Mouse (Mus musculus): ENCODE results near the gene Adar.

The Adar gene

GRCm38 (mm10) chr3:89714359-89715206 is at the start of gene Adar:
Gene Adar, plus strand, starts transcription at chr3:89715022.
- DNase-seq (ENCODE audit: low read depth, low spot score) = peak; percentile 83

GRCm38 (mm10) chr3:89667131-89667530 is 47.7 kb upstream of the Adar start:
- DNase-seq (ENCODE audit: low read depth, low spot score) = no peak

DNA sequence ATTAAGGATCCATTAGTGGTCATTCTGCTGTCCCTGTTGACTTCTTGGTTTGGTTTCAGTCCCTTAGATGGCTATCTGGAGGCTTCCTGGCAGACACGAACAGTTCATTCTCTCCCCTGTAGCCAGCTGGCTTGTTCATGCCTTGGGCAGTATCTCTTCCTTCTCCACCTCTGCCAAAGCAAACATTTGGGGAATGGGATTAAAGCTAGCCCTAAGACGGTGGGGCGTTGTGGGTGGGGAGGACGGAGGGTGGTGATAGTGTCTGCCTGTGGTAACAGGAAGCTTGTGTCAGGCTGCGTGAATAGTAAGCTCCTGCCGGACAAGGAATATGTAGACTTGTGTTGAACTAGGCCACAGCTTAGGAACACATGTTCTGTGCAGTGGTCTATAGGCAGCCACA is 43.5 kb upstream of the Adar start:
- DNase-seq (ENCODE audit: low read depth, low spot score) = no peak

GRCm38 (mm10) chr3:89672573-89673317 is 42.1 kb upstream of the Adar start:
- no peak for DNase-seq (ENCODE audit: low read depth, low spot score)

DNA sequence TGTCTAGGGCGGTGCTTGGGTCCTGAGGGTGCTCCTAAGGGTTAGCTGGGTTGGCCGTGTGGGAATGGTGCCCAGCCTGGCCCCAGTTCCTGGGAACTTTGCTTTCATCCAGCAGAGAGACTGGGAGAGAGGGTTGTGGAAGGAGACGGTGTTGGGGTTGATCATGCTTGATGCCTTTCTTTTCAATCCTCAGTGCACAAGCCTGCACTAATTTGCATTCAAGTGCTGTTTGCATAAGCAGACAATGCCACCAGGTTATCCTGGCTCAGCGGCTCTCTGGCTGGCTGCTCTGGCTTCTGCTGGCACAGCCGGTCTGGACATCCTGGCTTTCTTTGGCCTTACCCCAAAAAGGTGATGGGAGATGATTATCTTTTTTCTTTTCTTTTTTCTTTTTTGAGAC is 37.2 kb upstream of the Adar start:
- DNase-seq (ENCODE audit: low read depth, low spot score) = no peak

- DNase-seq (ENCODE audit: low read depth, low spot score) = no peak
These were observed 28.8 kb upstream of the Adar start for GRCm38 (mm10) chr3:89686031-89686430.

- peak; percentile 77 for DNase-seq (ENCODE audit: low read depth, low spot score)
These were observed 25.9 kb upstream of the Adar start for GRCm38 (mm10) chr3:89688694-89689581.

GRCm38 (mm10) chr3:89691776-89692175 is 23.0 kb upstream of the Adar start:
- no peak for DNase-seq (ENCODE audit: low read depth, low spot score)

GRCm38 (mm10) chr3:89696152-89696821 is 18.5 kb upstream of the Adar start:
- DNase-seq (ENCODE audit: low read depth, low spot score) = peak; percentile 63

GRCm38 (mm10) chr3:89698958-89699357 is 15.9 kb upstream of the Adar start:
- DNase-seq (ENCODE audit: low read depth, low spot score) = no peak

- no peak for DNase-seq (ENCODE audit: low read depth, low spot score)
These were observed 14.4 kb upstream of the Adar start for GRCm38 (mm10) chr3:89700461-89700860.

DNA sequence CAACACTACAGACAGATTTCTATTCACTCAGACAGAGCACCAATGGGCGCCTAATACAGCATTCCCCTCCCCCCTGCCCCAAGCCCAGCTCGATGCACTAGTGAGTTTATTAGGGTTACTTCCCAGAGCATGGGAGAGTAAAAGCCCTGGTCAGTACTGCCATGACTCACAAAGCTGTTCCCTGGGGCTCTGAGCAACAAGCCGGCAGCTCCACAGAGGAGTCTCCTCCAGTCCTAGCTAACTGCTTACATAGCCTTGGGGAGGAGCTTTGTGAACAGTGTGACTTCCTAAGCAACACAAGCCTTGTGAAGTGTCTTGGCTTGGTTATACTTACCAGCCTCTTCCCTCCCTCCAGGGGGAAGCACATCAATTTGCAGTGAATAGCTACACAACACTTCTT is 11.2 kb upstream of the Adar start:
- no peak for DNase-seq (ENCODE audit: low read depth, low spot score)

GRCm38 (mm10) chr3:89704064-89704463 is 10.8 kb upstream of the Adar start:
- no peak for DNase-seq (ENCODE audit: low read depth, low spot score)

GRCm38 (mm10) chr3:89715207-89715966 is 565 bp downstream of the Adar start:
- DNase-seq (ENCODE audit: low read depth, low spot score) = no peak

GRCm38 (mm10) chr3:89715967-89716256 is 1.1 kb downstream of the Adar start:
- DNase-seq (ENCODE audit: low read depth, low spot score) = no peak

DNA sequence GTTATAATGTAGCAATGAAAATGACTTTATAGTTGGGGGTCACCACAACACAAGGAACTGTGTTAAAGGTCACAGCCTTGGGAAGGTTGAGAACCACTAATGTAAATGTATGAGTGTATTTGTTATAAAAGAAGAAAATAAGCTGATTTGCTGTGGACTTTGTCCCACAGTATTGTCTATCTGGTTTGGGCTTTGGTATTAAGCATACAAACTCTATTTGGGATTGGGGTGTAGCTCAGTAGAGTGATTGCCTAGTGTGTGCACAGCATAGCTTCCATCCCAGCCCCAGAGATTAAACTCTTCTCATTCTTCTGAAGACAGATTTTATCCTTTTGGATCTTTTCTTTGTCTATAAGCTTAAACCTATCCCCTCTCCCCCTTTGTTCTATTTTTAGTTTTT is 7.2 kb downstream of the Adar start:
- DNase-seq (ENCODE audit: low read depth, low spot score) = no peak

GRCm38 (mm10) chr3:89723400-89724084 is 8.7 kb downstream of the Adar start:
- no peak for DNase-seq (ENCODE audit: low read depth, low spot score)

DNA sequence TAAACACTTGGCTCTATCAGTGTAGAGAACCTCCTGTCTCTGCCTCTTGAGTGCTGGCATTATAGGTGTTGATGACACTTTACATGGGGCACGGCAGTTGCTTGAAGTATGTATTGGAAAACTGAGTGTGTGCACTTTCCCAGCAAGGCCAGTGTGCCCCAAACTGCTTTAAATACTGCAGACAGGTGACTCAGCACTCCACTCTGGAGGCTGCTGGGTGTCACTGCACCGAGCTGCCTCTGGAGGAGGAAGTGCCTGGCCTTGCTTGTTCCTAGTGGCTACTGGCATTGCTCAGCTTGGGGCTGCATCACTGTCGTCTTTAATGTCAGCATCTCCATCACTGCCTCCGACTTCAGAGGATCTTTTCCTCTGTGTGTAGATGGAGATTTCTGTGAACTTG is 12.2 kb downstream of the Adar start:
- no peak for DNase-seq (ENCODE audit: low read depth, low spot score)

DNA sequence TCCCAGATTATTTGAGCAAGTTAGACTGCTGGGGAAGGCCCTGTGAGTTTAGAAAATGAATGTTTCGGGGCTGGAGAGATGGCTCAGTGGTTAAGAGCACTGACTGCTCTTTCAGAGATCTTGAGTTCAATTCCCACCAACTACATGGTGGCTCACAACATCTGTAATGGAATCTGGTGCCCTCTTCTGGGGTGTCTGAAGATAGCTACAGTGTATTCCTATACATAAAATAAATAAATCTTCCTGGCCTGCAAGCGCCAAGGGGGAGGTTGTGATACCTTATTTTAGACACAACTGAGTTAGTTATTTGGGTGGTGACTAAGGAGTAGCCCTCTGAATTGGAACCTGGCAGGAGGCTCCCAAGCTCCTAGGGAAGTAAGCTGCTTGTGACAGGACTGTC is 14.0 kb downstream of the Adar start:
- no peak for DNase-seq (ENCODE audit: low read depth, low spot score)

Data from brain, embryonic 18.5 days (tissue).